Mouse (Mus musculus) retina, embryonic 14.5 days (tissue): Measurements from ENCODE around the gene Fmnl2.

Source experiments
- DNase-seq: peaks from one replicate; pipeline ENCODE4 v3.0.0-alpha.2; 2015; ENCODE audit warnings: low spot score

The Fmnl2 gene

GRCm38 (mm10) chr2:53047031-53047430, 189.4 kb downstream of the Fmnl2 start:
- DNase-seq, result no peak

DNA sequence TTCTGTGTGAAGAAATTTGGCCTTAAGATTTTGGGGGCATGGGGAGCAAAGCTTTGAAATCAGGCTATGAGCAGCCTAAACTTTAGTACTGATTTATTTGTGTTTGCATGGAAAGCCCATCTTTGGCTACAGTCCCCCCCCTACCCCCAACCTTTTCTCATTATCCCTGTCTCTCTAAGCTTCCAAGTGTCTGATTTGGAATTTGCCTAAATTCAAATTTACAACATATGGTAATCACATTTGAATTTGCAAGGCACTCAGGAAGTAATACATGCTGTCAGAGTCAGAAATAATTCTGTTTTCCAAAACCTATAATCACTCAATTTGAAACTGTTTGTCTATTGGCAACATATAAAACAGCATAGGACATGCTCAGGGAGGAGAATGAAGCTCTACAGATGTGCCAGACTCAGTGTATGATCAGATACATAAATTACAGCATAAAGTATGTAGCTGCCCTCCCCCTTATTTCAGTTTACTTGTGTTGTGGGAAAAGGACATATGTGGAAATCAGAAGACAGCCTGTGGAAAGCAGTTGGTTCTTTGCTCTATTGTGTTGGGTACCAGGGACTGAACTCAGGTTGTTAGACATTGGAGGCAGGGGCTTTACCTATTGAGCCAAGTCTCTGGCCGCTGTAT, 190.2 kb downstream of the Fmnl2 start:
- no peak for DNase-seq

DNA sequence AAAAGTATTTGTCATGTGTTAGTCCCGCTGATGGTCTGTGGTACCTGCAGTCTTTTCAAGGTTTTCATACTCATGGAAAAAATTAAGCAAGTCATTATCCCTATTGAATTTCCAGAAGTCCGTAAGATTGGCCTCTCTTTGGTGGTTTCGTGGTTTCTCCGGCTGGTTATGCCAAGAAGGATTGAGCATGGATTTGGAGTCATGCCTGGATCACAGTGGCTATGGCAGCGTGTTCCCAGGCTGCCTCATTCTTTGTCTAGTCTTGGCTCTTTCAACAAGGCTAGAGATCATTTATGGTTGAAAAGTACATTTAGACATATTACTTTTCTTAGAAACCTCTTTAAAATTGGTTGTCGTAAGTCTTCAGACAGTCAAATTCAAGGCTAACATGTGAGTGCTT, 192.7 kb downstream of the Fmnl2 start:
- no peak for DNase-seq

- DNase-seq, result no peak
Observed at GRCm38 (mm10) chr2:53051502-53051901, 193.8 kb downstream of the Fmnl2 start.

DNA sequence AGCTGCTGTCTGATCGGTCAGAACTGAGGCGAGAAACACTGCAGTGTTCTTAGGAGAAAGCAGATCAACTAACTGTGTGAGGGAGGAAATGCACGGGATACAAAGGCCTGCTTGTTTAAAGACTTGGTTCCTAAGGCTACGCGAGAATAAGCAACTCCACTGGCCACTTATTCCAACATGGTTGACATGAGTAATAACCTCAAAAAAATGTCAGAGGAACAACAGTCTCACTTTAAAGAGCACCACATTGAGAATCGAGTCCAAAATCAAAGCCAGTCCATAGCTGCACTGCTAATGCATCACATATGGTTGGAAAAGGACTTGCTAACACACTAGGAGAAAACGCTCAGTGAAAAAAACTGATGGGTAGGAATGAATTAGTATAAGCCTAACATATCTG, 196.1 kb downstream of the Fmnl2 start:
- no peak for DNase-seq

DNA sequence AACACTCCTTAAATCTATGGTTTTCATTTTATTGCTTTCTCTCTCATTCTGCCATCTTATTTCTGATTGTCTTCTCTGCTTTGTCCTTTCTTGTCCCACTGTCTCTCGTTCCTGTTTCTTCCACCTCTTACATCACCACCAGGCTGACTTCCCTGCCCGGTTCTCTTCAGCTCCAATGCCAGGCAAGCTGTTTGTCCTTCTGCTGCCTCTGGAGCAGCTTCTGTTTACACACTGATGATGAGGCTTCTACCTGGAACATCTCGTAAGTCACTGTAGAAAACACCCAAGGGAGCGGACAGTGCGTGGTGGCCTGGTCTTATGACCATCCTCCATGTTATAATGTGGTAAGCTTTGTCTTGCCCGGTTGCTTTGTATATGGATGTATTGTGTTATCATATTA, 198.9 kb downstream of the Fmnl2 start:
- no peak for DNase-seq

DNA sequence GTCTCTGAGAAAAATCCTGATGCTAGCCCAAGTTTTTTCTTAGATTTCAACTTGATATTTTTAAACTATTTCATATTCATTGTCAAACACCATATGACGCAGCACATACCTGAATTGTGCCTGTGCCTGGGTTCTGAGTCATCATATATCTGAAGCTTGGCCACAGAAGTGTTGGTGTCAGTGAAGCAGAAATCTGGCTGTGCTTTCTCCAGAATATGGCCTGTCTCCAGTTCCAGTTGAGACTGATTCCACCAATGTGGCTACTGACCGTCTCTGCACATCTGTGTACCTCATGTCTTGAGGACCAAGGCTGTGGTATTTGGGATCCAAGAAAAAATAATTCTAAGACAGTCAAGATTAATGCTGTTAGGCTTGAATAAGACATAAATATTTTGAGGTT, 199.6 kb downstream of the Fmnl2 start:
- no peak for DNase-seq

GRCm38 (mm10) chr2:53061363-53062000, 203.8 kb downstream of the Fmnl2 start:
- DNase-seq, result no peak

DNA sequence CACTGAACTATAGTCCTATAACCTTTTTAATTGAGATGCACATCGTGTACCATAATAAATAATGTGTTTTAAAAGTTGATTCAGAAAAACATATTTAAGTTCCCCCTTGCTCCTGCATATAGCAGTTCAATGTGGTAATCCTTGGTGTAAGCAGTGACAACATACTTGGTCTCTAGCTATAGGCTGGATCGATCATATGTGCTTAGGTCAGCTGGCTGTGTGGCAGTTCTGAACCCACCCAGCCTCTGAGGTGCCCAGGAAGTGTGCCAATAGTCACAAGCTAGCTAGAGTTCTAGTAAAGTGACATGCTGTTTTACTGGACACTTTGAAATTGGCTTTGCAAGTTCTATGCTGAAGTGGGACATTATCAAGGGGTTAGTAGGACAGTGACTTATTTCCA, 209.3 kb downstream of the Fmnl2 start:
- DNase-seq, result no peak

- DNase-seq, result peak; percentile 49
Observed at GRCm38 (mm10) chr2:53070607-53071006, 212.9 kb downstream of the Fmnl2 start.

- DNase-seq, result no peak
Observed at GRCm38 (mm10) chr2:53079693-53080286, 222.1 kb downstream of the Fmnl2 start.

GRCm38 (mm10) chr2:53082045-53082444, 224.4 kb downstream of the Fmnl2 start:
- DNase-seq, result no peak

- DNase-seq, result no peak
Observed at GRCm38 (mm10) chr2:53082501-53082900, 224.8 kb downstream of the Fmnl2 start.

- peak; percentile 22 for DNase-seq
Observed at GRCm38 (mm10) chr2:53083241-53083640, 225.6 kb downstream of the Fmnl2 start.

GRCm38 (mm10) chr2:53085617-53086202, 228.1 kb downstream of the Fmnl2 start:
- peak; percentile 72 for DNase-seq

GRCm38 (mm10) chr2:53088744-53089143, 231.1 kb downstream of the Fmnl2 start:
- no peak for DNase-seq

- no peak for DNase-seq
Observed at GRCm38 (mm10) chr2:53095031-53095430, 237.4 kb downstream of the Fmnl2 start.

DNA sequence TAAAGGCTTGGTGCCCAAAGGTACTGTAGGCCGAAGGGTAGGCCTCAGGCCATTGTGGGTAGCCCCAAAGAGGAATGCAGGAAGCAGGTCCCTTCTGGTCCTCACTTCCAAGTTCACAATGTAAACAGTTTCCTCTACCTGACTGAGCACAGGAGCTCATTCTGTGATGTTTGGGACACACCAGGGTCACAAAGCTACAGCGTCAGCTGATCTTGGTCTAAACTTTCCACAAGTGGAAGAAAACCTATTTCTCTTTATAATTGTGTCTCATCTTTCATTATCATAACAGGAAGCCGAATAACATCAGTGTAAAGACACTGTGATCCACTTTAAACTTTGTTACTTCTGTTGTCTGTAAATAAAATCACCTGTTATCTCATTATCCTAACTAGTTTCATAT, 237.8 kb downstream of the Fmnl2 start:
- no peak for DNase-seq

DNA sequence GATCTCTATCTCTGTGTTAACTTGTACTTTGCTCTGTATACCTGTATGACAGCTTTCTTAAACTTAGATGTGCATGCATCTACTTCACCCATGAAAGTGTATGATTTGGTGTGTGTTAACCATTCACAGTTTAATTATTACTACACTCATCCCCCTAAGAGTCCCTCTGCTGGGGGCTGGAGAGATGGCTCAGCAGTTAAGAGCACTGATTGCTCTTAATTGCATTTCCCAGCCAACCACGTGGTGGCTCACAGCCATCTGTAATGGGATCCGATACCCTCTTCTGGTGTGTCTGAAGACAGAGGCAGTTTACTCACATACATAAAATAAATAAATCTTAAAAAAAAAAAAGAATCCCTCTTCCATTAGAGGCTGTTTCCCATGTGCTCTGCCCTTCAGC, 242.4 kb downstream of the Fmnl2 start:
- DNase-seq, result no peak

DNA sequence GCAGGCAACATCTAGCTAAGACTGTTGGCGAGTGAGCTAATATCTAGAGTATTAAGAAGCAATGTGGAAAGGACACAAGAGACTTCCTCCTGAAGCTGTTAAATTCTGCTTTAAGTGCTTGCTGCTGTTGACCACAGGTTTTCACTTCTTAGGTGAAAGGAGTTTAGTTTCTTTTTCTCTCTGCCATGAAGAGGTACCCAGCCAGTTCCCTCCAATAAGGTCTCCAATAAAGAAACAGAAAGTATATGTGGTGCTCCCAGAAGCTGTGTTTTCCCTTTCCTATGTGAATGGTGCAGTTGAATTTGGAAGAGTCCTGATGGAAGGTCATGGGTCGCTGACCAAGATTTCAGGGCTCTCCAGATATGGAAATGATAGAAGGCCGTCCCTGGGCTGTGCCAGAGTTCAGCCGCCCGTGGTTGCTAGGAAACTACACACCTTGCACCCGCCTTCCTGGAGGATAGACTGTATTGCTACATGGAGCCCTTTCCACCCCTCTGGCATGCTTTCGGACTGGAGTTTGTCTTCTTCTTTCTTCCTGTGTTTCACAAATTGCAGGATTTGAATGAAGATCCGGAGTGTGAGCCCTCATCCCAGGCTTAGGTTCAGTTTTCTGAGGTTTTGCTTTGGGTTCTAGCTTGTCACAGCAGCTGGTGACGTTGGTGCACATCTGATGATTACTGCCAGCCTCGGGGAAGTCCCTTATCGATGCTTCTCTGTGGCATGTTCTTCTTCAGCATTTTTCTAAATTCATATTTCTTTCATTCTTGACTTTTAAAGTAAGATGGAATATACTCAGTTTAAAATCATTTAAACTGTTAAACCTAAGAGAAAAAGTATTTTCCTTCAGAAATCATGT, 244.5 kb downstream of the Fmnl2 start:
- DNase-seq, result no peak

DNA sequence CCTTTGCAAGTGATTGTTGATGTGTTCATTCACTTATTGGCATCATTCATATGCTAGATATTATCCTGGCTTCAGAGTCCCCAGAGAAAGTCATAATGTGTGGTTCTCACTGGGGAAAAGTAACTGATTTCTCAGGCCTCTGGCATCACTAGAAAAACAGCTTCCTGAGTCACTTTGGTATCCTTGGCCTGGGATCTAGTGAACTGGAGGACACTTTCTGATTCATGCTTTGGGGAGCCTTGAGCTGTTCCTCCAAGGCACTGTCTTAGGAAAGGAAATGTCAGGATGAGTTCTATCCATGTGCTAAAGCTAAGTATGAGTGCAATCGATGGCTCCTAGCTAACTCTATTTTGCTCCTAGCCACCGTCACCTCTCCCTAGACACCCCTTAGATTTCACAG, 245.2 kb downstream of the Fmnl2 start:
- DNase-seq, result no peak

GRCm38 (mm10) chr2:53105408-53105807, 247.7 kb downstream of the Fmnl2 start:
- DNase-seq, result no peak
